Mouse (Mus musculus) liver, embryonic 13.5 days (tissue): Measurements from ENCODE around the gene Btbd10. TPM values are rescaled to one million over a fixed set of nuclear protein-coding genes. Genes with fewer than 3 reads are reported as not detected.

Source experiments
- ATAC-seq: fragments of 200-750 bp; cut with Nextera tagmentation; 2 replicates; pipeline ENCODE4 v1.8.0; 2017; ENCODE audit warnings: low read depth, mild to moderate bottlenecking, moderate number of reproducible peaks, moderate library complexity
- DNase-seq: peaks from one replicate; pipeline ENCODE4 v3.0.0; 2022
- H3K27ac ChIP-seq: fragments of 300-500 bp; sonication (generic); 2 replicates; pipeline ENCODE4 v1.5.1; 2015; ENCODE audit warnings: moderate library complexity, mild to moderate bottlenecking, inconsistent platforms
- H3K27me3 ChIP-seq: fragments of 300-500 bp; sonication (generic); 2 replicates; pipeline ENCODE4 v1.6.1; 2015; ENCODE audit warnings: mild to moderate bottlenecking, inconsistent platforms
- H3K36me3 ChIP-seq: fragments of 300-500 bp; sonication (generic); 2 replicates; pipeline ENCODE4 v1.6.1; 2015; ENCODE audit warnings: mild to moderate bottlenecking, inconsistent platforms
- H3K4me1 ChIP-seq: fragments of 300-500 bp; sonication (generic); replicated peaks from 2 replicates; pipeline ENCODE4 v1.6.1; 2015; ENCODE audit warnings: inconsistent platforms
- H3K4me2 ChIP-seq: fragments of 300-500 bp; sonication (generic); 2 replicates; pipeline ENCODE4 v1.6.1; 2015; ENCODE audit warnings: inconsistent platforms, mild to moderate bottlenecking, moderate library complexity
- H3K4me3 ChIP-seq: fragments of 300-500 bp; sonication (generic); replicated peaks from 2 replicates; pipeline ENCODE4 v1.5.1; 2015; ENCODE audit warnings: mild to moderate bottlenecking, inconsistent platforms
- H3K9ac ChIP-seq: fragments of 300-500 bp; sonication (generic); 2 replicates; pipeline ENCODE4 v1.6.1; 2015; ENCODE audit warnings: mild to moderate bottlenecking, inconsistent platforms
- H3K9me3 ChIP-seq: fragments of 300-500 bp; sonication (generic); replicated peaks from 2 replicates; pipeline ENCODE4 v1.6.1; 2016; ENCODE audit warnings: inconsistent platforms
- WGBS: fragments of 180-500 bp; shearing (Covaris S2); methylation state at CpG from one replicate; pipeline ENCODE4 v1.1.7; 2015; ENCODE audit not compliant: insufficient replicate concordance; 5-methylcytosine and 5-hydroxymethylcytosine counted together
- polyA plus RNA-seq: library from polyadenylated mRNA; unstranded; fragments of >200 nt; fragmentation: Nextera tagmentation; extraction: Ambion mirVana; gene quantifications from 2 replicates; pipeline ENCODE4 v1.2.1, GENCODE M21; 2015

Gene Btbd10
- polyA plus RNA-seq, 1 experiment from 2014 or later = 8.8 TPM

- Histone ChIP-seq H3K4me3 (no peak overlapping the region), H3K27me3 (no peaks in the 10 kb centered on the region), H3K36me3 (no peaks in the 10 kb centered on the region), H3K9ac (peak overlapping the region; percentile 1; the same call in 1 of the 2 replicates), H3K9me3 (no peaks in the 10 kb centered on the region), H3K27ac (no peak overlapping the region), H3K4me2 (peak overlapping the region; percentile 84), H3K4me1 (peaks cover 24% of the 10 kb centered on the region)
- ATAC-seq = peak; percentile 24; the same call in 1 of the 2 replicates
- WGBS = 24% methylated on average over 4 of the region's 4 CpGs
- no peak for DNase-seq
Observed at GRCm38 (mm10) chr7:113367440-113367839, 1.8 kb downstream of the Btbd10 start.

DNA sequence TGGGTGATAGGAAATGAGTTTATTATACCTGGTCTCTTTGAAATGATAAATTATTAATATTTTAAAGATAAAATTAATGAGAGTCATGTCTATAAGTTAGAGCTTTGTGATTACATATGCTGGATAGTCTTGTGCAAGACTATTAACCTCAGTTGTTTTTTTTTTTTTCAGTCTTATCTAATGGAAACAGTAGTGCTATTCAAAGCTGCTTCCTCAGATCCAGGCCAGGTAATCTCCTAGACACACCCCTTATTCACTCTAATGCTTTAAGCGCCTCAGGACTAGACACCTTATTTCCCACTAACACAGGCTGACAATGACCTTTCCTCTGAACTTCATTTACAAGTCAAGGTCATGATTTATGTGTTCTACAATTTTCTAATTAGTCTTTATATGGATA lies 20.1 kb downstream of the Btbd10 start:
- no peak overlapping the region for H3K27ac ChIP-seq
- H3K4me1 ChIP-seq = peaks cover 12% of the 10 kb centered on the region
- H3K4me2 ChIP-seq = no peak overlapping the region
- H3K9ac ChIP-seq = no peak overlapping the region
- H3K36me3 ChIP-seq = no peaks in the 10 kb centered on the region
- no peak overlapping the region for H3K4me3 ChIP-seq
- DNase-seq = no peak
- 15% methylated on average over 1 of the region's 1 CpGs for WGBS
- peak; percentile 85 for ATAC-seq
- H3K9me3 ChIP-seq = no peaks in the 10 kb centered on the region
- H3K27me3 ChIP-seq = no peaks in the 10 kb centered on the region

- Histone ChIP-seq H3K36me3 (no peaks in the 10 kb centered on the region), H3K9me3 (no peaks in the 10 kb centered on the region), H3K27ac (no peak overlapping the region), H3K4me1 (peaks cover 12% of the 10 kb centered on the region), H3K4me2 (no peak overlapping the region), H3K27me3 (no peaks in the 10 kb centered on the region), H3K9ac (no peak overlapping the region), H3K4me3 (no peak overlapping the region)
- WGBS = 84% methylated on average over 2 of the region's 2 CpGs
- DNase-seq (no peak), ATAC-seq (no peak)
Observed at GRCm38 (mm10) chr7:113347694-113348093, 21.5 kb downstream of the Btbd10 start.

GRCm38 (mm10) chr7:113347271-113347670 lies 21.9 kb downstream of the Btbd10 start:
- Histone ChIP-seq H3K4me1 (peaks cover 12% of the 10 kb centered on the region), H3K27ac (no peak overlapping the region), H3K36me3 (no peaks in the 10 kb centered on the region), H3K4me2 (no peak overlapping the region), H3K9me3 (no peaks in the 10 kb centered on the region), H3K27me3 (no peaks in the 10 kb centered on the region), H3K4me3 (no peak overlapping the region), H3K9ac (no peak overlapping the region)
- no peak for ATAC-seq
- WGBS = 52% methylated on average over 4 of the region's 4 CpGs
- no peak for DNase-seq

- Histone ChIP-seq H3K9ac (no peak overlapping the region), H3K36me3 (no peaks in the 10 kb centered on the region), H3K9me3 (no peaks in the 10 kb centered on the region), H3K4me1 (no peaks in the 10 kb centered on the region), H3K4me3 (no peak overlapping the region), H3K27me3 (no peaks in the 10 kb centered on the region), H3K4me2 (no peak overlapping the region), H3K27ac (no peak overlapping the region)
- ATAC-seq (no peak), DNase-seq (no peak)
- WGBS = 60% methylated on average over 8 of the region's 8 CpGs
Observed at GRCm38 (mm10) chr7:113335250-113335649, 33.9 kb downstream of the Btbd10 start.

- Histone ChIP-seq H3K27ac (no peak overlapping the region), H3K4me1 (no peaks in the 10 kb centered on the region), H3K9ac (no peak overlapping the region), H3K4me2 (no peak overlapping the region), H3K9me3 (no peaks in the 10 kb centered on the region), H3K27me3 (no peaks in the 10 kb centered on the region), H3K36me3 (no peaks in the 10 kb centered on the region), H3K4me3 (no peak overlapping the region)
- no peak for ATAC-seq
- DNase-seq = no peak
Observed at GRCm38 (mm10) chr7:113334036-113334435, 35.2 kb downstream of the Btbd10 start.

DNA sequence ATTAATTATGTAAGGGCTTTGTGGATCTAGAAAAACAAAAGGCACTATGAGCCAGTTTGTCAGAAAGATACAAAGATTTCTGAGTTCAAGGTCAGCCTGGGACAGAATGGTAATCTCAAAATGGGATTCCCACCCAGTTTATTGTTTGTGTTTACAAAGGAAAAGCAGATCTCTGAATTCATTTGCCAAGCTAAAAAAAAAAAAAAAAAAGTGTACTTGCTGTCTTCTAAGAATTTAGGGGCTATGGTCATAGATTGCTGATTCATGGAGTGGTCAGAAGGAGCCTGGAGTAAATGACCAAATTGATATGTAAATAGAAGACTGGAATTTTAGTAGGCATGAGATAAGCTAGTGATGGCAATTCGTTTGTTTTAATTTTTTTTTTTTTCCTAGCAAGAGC lies 49.1 kb downstream of the Btbd10 start:
- Histone ChIP-seq H3K4me3 (no peak overlapping the region), H3K27ac (no peak overlapping the region), H3K4me1 (no peaks in the 10 kb centered on the region), H3K27me3 (no peaks in the 10 kb centered on the region), H3K4me2 (no peak overlapping the region), H3K9me3 (no peaks in the 10 kb centered on the region), H3K36me3 (peaks cover 11% of the 10 kb centered on the region), H3K9ac (no peak overlapping the region)
- DNase-seq (no peak), ATAC-seq (no peak)
- 36% methylated on average over 1 of the region's 1 CpGs for WGBS

- no peaks in the 10 kb centered on the region for H3K9me3 ChIP-seq
- ATAC-seq (no peak), DNase-seq (no peak)
- WGBS = 32% methylated on average over 2 of the region's 2 CpGs
- H3K27me3 ChIP-seq = no peaks in the 10 kb centered on the region
- H3K36me3 ChIP-seq = peaks cover 25% of the 10 kb centered on the region
- no peak overlapping the region for H3K27ac ChIP-seq
- no peaks in the 10 kb centered on the region for H3K4me1 ChIP-seq
- H3K4me2 ChIP-seq = no peak overlapping the region
- H3K4me3 ChIP-seq = no peak overlapping the region
- H3K9ac ChIP-seq = no peak overlapping the region
Observed at GRCm38 (mm10) chr7:113311784-113312183, 57.4 kb downstream of the Btbd10 start.

GRCm38 (mm10) chr7:113310136-113310535 lies 59.1 kb downstream of the Btbd10 start:
- H3K9ac ChIP-seq = no peak overlapping the region
- peaks cover 30% of the 10 kb centered on the region; the same call in 1 of the 2 replicates for H3K36me3 ChIP-seq
- ATAC-seq (no peak), DNase-seq (no peak)
- no peaks in the 10 kb centered on the region for H3K9me3 ChIP-seq
- H3K4me2 ChIP-seq = no peak overlapping the region
- no peak overlapping the region for H3K27ac ChIP-seq
- no peaks in the 10 kb centered on the region for H3K27me3 ChIP-seq
- WGBS = 78% methylated on average over 3 of the region's 3 CpGs
- H3K4me3 ChIP-seq = no peak overlapping the region
- H3K4me1 ChIP-seq = no peaks in the 10 kb centered on the region

DNA sequence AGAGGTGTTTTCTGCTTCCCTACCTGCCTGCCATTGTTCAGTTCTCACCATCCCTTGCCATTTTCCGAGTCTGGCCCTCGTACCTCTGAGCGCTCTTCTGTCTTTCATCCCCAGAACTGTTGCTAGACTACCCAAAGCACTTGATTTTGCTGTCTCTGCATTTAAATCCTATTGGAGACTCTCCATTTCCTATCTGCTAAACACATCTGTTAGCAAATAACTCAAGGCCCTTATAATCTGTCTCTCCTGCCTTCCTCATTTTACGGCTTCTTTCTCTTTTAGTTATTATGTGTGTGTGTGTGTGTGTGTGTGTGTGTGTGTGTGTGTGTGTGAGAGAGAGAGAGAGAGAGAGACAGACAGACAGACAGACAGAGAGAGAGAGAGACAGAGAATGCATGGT lies 71.4 kb downstream of the Btbd10 start:
- no peak for DNase-seq
- 61% methylated on average over 4 of the region's 4 CpGs for WGBS
- H3K4me2 ChIP-seq = no peak overlapping the region
- no peaks in the 10 kb centered on the region for H3K9me3 ChIP-seq
- no peak overlapping the region for H3K4me3 ChIP-seq
- no peak overlapping the region for H3K9ac ChIP-seq
- peaks cover 47% of the 10 kb centered on the region for H3K4me1 ChIP-seq
- no peak overlapping the region for H3K27ac ChIP-seq
- no peak for ATAC-seq
- peaks cover 16% of the 10 kb centered on the region for H3K36me3 ChIP-seq
- no peaks in the 10 kb centered on the region for H3K27me3 ChIP-seq

- H3K9ac ChIP-seq = peak overlapping the region; percentile 69
- H3K27me3 ChIP-seq = no peaks in the 10 kb centered on the region
- peaks cover 57% of the 10 kb centered on the region for H3K4me1 ChIP-seq
- H3K9me3 ChIP-seq = no peaks in the 10 kb centered on the region
- H3K36me3 ChIP-seq = peaks cover 6% of the 10 kb centered on the region
- peak overlapping the region; percentile 59 for H3K4me3 ChIP-seq
- peak overlapping the region; percentile 75 for H3K4me2 ChIP-seq
- H3K27ac ChIP-seq = peak overlapping the region; percentile 78
- 6% methylated on average over 17 of the region's 17 CpGs for WGBS
- ATAC-seq (peak; percentile 77), DNase-seq (peak; percentile 52)
Observed at GRCm38 (mm10) chr7:113295077-113295890, 73.9 kb downstream of the Btbd10 start.

DNA sequence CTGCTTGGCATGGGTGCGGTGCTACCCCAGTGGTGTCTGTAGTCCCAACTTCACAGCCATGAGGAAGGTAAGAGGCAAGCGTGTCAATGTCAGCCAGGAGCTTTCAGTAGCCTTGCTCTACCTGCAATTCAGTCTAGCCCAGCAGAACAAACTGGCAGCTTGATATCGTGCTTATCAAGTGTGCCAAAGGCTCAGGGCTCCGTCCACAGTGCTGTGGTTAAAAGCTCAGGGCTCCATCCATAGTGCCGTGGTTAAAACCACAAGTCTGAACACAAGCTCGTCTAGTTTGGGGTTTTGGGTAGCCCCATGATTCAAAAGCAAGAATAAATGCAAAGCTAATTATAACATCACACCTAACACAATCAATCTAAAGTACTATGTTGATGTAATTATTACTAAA lies 74.6 kb downstream of the Btbd10 start:
- Histone ChIP-seq H3K4me1 (peaks cover 57% of the 10 kb centered on the region), H3K9me3 (no peaks in the 10 kb centered on the region), H3K4me3 (peak overlapping the region; percentile 59), H3K4me2 (peak overlapping the region; percentile 75), H3K36me3 (peaks cover 6% of the 10 kb centered on the region), H3K27me3 (no peaks in the 10 kb centered on the region), H3K9ac (peak overlapping the region; percentile 69; the same call in 1 of the 2 replicates), H3K27ac (peak overlapping the region; percentile 78)
- ATAC-seq (peak; percentile 77), DNase-seq (peak; percentile 18)
- 26% methylated on average over 6 of the region's 6 CpGs for WGBS
